Mouse (Mus musculus) right cerebral cortex, postnatal 36 days (tissue): Measurements from ENCODE around the gene Dbil5.

ENCODE experiments used
- DNase-seq, 2 experiments: peaks; one replicate each; pipeline ENCODE4 v3.0.0; 2022; ENCODE audit warnings: low spot score in 2 of 2, mixed read lengths in 1 of 2

Gene Dbil5

GRCm38 (mm10) chr11:76236136-76236535 is 18.7 kb downstream of the Dbil5 start:
- no peak for DNase-seq

DNA sequence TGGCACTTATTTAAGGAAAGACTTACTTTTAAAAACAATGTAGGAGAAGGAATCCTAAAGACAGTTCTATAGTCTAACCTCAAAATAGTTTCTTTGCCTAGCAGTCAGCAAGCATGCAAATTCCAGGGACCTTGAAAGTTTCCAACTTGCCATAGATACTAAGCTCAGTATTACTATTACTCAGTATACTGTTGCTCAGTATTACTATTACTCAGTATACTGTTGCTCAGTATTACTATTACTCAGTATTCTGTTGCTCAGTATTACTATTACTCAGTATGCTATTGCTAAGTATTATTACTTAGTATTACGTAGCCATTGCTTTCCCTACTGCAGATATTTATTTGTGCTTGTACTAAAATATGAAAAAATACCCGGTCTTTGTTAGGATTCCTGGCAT is 22.3 kb downstream of the Dbil5 start:
- no peak for DNase-seq

DNA sequence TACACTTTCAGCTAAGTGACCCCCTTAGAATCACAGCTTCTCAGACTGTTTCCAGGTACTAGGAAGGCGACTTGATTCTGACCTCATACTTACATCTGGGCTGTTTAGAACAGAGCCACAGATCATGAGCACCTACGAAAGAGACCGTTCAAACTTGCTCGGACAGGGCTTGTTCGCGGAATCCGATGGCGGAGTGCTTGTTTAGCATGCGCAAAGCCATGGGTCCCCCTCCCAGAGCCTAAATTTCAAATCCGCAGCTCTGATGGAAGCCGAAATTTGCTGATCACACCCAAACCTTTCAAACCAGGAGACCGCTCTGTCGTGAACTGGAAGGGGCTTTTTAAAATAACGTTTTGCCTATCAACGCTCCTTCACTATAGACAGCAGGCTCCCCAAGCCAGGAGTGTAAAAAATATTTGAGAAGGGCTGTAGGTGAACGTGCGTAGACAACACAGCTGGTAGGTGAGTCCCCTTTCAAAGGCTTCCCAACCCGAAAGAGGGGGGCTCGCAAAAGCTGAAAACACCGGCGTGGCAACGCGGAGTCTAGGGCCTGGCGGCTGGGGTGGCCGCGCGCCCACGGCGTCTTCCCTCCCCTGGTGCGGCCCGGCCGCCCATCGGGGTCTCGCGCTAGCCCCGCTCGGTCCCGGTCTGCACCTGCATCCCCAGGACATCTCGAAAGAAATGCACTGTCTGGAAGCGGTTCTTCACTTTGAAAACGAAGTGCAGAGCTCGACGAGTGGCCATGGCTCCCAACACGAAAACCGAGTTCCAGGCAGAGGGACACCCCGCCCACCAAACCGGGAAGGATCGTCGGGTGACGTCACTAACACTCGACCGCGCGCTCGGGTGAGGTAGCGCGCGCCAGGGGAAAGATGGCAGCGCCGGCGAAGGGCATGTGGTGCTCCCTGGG is 25.7 kb downstream of the Dbil5 start, which contains the start of the genes Mrm3 and Glod4:
Gene Mrm3, plus strand, starts transcription at position 815 of the 910 bp plus-strand sequence.
Gene Glod4, minus strand, starts transcription at position 825 of the 910 bp plus-strand sequence.
- peak; percentile 82 to 83 for DNase-seq

GRCm38 (mm10) chr11:76243811-76244546 is 26.6 kb downstream of the Dbil5 start:
- no peak for DNase-seq

DNA sequence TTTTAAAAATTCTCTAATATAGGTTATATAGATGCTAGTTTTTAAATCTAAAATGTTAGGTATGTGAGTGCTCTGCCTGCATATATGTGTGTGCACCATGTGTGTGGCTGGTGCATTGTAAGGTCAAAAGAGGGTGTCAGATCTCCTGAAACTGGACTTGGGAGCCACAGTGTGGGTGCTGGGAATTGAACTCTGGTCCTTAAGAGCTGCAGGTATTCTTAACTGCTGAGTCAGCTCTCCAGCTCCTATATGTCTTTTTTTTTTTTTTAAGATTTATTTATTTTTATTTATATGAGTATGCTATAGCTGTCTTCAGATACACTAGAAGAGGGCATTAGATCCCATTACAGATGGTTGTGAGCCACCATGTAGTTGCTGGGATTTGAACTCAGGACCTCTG is 29.0 kb downstream of the Dbil5 start:
- no peak for DNase-seq

DNA sequence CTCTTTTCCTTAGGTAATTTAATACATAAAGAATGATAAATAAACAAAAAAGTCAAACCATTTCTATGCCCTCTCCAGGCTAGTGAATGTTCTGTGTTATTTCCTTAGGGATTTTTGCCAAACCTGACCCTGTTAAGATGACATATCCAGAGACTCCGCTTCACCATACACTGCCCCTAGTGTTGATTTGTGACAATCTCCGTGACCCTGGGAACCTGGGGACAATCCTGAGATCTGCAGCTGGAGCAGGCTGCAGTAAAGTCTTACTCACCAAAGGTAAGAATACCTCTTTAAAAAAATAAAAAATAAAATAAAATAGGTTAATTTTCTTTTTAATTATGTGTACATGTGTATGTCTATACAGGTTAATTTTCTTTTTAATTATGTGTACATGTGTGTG is 29.8 kb downstream of the Dbil5 start:
- no peak for DNase-seq

DNA sequence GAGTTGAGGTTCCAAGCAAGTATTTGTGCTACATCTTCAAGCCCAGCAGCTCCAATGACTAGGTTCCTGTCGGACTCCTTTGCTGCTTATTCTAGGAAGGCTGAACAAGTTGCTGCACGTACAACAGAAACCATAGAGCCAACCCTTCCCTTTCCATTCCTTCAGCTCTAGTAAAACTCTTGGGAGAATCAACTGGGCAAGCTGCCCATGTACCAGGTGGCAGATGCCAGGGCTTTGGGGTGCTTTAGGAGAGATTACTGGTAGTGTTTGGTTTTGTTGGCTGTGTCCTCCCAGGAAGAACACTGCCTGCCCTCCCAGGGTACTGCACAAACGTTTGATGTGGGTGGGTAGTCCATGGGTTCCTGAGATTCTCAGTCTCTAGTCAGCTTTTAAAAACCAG is 34.6 kb downstream of the Dbil5 start:
- no peak for DNase-seq

GRCm38 (mm10) chr11:76253145-76253917 is 35.9 kb downstream of the Dbil5 start:
- DNase-seq: peak; percentile 67 to 77

DNA sequence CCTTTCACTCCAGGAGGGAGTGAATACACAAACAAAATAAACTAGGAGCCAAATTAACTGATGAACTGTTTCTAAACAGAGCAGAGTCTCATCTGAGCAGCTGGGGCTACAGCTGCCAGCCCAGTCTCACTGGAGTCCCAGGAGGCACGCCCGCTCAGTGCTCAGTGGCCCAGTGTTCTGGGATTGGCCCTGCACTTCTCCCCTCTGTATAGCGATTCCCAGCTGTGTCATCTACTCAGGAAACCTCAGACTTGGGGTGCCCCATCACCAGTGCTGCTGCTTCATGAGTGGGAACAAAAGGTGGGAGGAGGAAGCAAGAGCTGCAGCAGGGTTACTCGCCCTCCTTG is 36.5 kb downstream of the Dbil5 start:
- no peak for DNase-seq

- DNase-seq: no peak
These were observed 38.1 kb downstream of the Dbil5 start for GRCm38 (mm10) chr11:76255431-76256001.

DNA sequence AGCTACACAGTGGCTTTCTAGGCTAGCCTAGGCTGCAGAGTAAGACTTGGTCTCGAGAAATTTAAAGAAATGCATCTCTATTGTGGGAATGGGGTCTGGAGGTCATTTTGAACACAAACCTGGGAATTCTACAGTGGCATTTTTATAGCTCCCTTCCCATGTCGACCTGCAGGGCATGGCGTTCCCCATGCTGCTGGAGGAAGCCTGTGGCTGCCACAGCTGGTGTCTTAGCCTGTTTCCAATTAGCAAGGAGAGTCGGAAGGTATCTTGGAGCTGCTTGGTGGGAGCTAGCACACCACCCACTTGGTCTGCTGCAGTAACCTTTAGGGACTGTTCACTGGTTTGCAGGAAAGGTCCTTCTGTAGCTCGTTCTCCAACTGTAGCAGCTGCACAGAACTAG is 38.7 kb downstream of the Dbil5 start:
- no peak for DNase-seq

DNA sequence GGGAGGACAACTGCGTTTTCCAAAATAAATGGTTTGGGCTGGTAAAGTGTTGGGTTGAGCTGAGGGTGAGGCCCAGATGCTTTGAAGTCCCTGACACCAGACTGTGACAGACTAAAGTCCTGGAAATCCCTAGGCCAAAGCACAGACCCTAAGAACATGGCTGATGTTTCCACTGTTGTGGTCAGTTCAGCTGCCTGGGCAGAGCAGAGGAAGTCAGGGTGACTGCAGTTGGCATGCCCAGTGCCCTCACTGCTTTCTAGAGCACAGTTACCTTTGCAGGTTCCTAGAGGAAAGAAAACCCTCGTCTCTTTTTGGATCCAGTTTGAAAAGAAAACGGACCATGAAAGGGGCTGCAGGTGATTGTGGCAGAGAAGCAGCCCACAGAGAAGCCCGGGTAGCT is 40.0 kb downstream of the Dbil5 start:
- DNase-seq: no peak

DNA sequence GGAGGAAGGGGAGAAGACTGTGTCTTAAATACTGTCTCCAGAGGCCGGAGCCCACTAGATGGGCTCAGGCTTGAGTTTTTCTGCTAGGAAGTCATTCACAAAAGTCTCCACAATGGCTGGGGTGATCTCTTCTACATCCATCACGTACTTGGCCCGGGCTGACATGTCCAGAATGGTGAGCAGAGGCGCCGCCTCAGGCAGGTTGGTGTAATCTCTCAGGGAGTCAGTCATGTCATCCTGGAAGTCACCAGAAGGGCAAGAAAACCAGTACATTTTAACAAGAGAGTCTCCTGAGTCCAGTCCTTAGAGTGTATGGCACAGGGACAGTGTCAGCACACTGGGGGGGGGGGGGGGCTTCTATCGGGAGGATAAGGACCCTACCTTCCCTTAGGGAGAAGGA is 41.1 kb downstream of the Dbil5 start:
- DNase-seq: no peak

DNA sequence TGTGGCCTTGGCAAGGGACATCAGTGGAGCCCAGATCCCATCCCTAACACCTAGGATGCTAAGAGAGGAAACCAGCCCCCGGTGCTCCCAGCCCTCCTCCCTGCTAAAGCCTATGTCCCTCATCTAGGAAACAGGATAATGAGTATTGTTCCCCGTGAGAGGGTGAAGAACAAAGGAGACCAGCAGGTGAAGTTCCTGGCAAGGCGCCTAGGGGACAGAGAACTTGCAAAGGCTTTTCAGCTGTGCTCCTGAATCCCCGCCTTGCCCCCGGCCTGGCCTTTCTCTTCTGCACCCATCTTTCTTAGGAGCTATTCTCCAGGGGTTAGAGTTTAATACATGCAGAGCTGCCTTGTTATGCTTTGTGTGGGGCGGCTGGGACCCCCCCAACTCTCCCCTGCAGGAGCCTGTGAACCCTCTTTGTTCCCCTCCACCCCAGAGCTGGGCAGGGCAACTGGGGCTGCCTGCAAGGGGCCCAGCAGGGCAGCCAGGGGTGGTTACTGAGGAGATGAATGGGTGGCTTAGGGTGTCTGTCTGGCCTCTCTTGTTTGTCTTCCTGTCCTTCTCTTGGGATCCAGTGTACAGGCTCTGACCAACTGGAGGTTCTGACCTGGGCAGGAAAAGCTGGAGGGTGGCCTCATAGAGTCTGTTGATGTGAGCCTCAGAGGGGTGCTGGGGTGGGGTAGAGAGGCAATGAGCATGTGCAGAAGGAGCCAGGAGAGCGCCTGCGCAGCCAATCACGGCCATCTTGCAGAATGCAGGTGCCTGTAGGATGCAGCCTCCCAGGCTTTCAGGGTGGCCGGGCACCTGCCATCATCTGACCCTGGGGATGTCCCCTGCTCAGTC is 43.0 kb downstream of the Dbil5 start:
- DNase-seq: no peak

GRCm38 (mm10) chr11:76261224-76261623 is 43.8 kb downstream of the Dbil5 start:
- DNase-seq: no peak

DNA sequence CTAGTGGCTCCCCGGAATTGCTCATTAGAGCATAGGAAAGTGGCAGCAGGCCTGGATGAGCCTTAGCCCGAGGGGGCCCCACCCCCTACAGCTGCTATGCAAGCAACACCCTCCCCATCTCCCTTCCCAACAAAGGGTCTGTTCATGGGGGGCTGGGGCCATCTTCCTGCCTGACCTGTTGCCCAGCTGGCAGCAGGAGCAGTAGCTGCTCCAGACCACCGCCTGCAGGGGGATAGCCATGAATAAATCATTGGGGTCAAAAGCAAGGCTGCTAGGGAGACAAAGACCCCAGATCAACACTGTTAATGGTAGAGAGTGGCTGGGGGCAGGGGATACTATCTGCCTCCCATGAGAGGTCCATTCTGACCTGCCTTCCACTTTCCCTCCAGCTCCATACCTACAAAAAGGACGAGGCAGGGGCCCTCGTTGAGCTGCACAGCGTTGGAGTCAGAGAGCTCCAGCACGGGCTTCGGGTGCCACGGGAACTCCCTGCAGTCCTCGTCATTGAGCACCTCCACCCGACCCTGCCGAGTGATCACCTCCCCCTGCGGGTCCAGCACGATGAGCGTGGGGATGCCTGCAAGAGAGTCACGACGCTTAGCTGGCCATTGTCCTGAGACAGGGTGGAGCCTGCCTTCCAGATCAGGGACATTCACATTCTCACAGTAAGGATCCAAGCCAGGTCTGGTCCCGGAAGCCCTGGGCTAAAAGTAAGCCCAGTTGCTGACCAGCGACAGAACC is 45.4 kb downstream of the Dbil5 start:
- no peak for DNase-seq

GRCm38 (mm10) chr11:76267550-76267949 is 50.1 kb downstream of the Dbil5 start:
- DNase-seq: no peak

DNA sequence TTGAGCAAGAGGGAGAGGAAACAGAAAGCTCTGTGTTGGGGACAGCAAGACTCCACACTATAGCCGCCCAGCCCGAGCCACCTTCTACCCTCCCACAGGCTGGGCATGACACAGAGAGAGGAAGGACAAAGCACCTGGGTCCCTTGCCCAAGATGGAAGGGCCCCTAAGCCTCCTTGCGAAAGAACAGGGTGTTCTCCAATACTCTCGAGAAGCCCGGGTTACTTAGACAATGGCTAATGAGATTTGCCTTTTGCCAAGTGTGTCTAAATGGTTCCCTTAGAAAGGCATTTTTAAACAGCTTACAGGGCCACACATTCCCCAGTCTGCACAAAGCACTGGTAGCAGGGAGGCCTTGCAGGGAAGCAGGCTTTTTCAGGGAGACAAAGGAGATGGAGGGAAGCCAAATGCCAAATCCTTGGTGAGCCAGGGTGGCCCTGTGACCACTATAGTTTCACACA is 50.6 kb downstream of the Dbil5 start:
- DNase-seq: peak; percentile 24 to 25
